Mouse (Mus musculus) liver, postnatal 0 days (tissue): ENCODE data around the gene Plppr3.

Experiments used
- CTCF ChIP-seq: sonication (generic); IDR thresholded peaks from 2 replicates; pipeline ENCODE4 v1.5.1; 2016; ENCODE audit warnings: antibody characterized with exemption, low read depth
- EP300 ChIP-seq: IDR thresholded peaks from 2 replicates; pipeline ENCODE4 v1.6.1; 2016; ENCODE audit warnings: antibody characterized with exemption, low read depth, mild to moderate bottlenecking

- TF ChIP-seq CTCF (no peak), EP300 (peak; percentile 68)
These were observed 39.9 kb upstream of the Plppr3 start for GRCm38 (mm10) chr10:79914131-79914947.
